11 mouse cellular contexts compared by ENCODE assay signal in the genomic region with DNA sequence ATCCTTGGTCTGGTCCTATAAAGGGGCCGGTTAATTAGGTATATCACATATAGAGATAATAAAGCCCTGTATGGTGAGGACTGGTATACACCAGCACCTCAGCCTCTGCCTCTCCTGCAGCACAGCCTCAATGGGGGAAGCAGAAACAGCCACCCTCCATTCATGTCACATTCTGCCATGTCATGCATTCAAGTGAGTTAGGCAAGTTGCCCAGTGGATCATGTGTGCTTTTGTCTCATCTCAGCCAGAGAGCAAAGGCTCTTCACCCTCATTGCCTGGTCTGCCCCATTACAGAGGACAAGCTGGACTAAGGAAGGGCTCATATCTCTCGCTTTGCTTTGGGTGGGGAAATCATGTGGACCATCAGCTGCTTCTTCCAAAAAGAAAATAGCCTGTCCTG.
DNase-seq lines count a peak whose midpoint lies in the region; ATAC-seq and TF ChIP-seq lines count a peak whose summit lies in the region.
"Had no signal": no experiment of that assay in that cellular context is flagged by ENCODE, and none has a peak within 500 bp of the region (broad histone marks: within the 10 kb centered on the region; RNA-seq: fewer than 3 reads in every experiment).

No protein-coding gene starts in this region.

- no peaks in the 10 kb centered on the region for H3K4me1 ChIP-seq in hindbrain, postnatal 0 days (ENCODE audit: insufficient read depth, low read length)
- no peaks in the 10 kb centered on the region for H3K4me1 ChIP-seq in hindbrain, embryonic 11.5 days (replicated peaks; ENCODE audit: control insufficient read depth, insufficient read depth, low read length)
- H3K4me1 ChIP-seq in midbrain, postnatal 0 days (ENCODE audit: insufficient read depth, low read length) = no peaks in the 10 kb centered on the region
- H3K4me1 ChIP-seq in midbrain, embryonic 11.5 days (ENCODE audit: control insufficient read depth, insufficient read depth, low read length) = peaks cover 6% of the 10 kb centered on the region
- H3K4me1 ChIP-seq in heart, embryonic 16.5 days (ENCODE audit: control insufficient read depth, insufficient read depth, low read length) = peaks cover 14% of the 10 kb centered on the region
- H3K4me1 ChIP-seq: embryonic facial prominence, embryonic 15.5 days had no signal

- no peak overlapping the region for H3K4me2 ChIP-seq in hindbrain, postnatal 0 days (ENCODE audit: low read depth, low read length)
- H3K4me2 ChIP-seq in hindbrain, embryonic 11.5 days (replicated peaks; ENCODE audit: low read depth, low read length) = no peak overlapping the region
- H3K4me2 ChIP-seq in midbrain, postnatal 0 days (ENCODE audit: low read depth, low read length, poor library complexity, severe bottlenecking) = no peak overlapping the region
- H3K4me2 ChIP-seq in midbrain, embryonic 11.5 days = no peak overlapping the region
- H3K4me2 ChIP-seq in heart, embryonic 16.5 days (ENCODE audit: low read depth, low read length) = no peak overlapping the region
- H3K4me2 ChIP-seq: embryonic facial prominence, embryonic 15.5 days had no signal

- no peaks in the 10 kb centered on the region for H3K36me3 ChIP-seq in hindbrain, postnatal 0 days (ENCODE audit: insufficient read depth, low read length)
- no peaks in the 10 kb centered on the region for H3K36me3 ChIP-seq in hindbrain, embryonic 11.5 days (ENCODE audit: control insufficient read depth, insufficient read depth, low read length)
- no peaks in the 10 kb centered on the region for H3K36me3 ChIP-seq in midbrain, postnatal 0 days (ENCODE audit: insufficient read depth, low read length)
- H3K36me3 ChIP-seq in midbrain, embryonic 11.5 days (ENCODE audit: control insufficient read depth, insufficient read depth, low read length) = no peaks in the 10 kb centered on the region
- H3K36me3 ChIP-seq in heart, embryonic 16.5 days (ENCODE audit: control insufficient read depth, insufficient read depth) = no peaks in the 10 kb centered on the region
- H3K36me3 ChIP-seq: embryonic facial prominence, embryonic 15.5 days had no signal

- DNase-seq in hindbrain, postnatal 0 days (ENCODE audit: low spot score) = peak; percentile 76
- DNase-seq in hindbrain, embryonic 11.5 days (ENCODE audit: low spot score) = no peak
- peak; percentile 67 for DNase-seq in midbrain, postnatal 0 days (ENCODE audit: low spot score)
- DNase-seq in midbrain, embryonic 11.5 days (ENCODE audit: low spot score, missing footprints) = no peak
- DNase-seq in urinary bladder, postnatal 36 days (ENCODE audit: low spot score in 2 of 2) = no peak
- no peak for DNase-seq in urinary bladder, postnatal 10 days (ENCODE audit: low spot score)
- DNase-seq: cerebellum, postnatal 14 days; gastrocnemius, adult 2 months had no signal

- H3K9ac ChIP-seq in hindbrain, postnatal 0 days (replicated peaks; ENCODE audit: low read length) = no peak overlapping the region
- no peak overlapping the region for H3K9ac ChIP-seq in hindbrain, embryonic 11.5 days (ENCODE audit: low read depth, low read length)
- H3K9ac ChIP-seq in midbrain, postnatal 0 days (replicated peaks; ENCODE audit: low read length, poor library complexity, severe bottlenecking) = no peak overlapping the region
- no peak overlapping the region for H3K9ac ChIP-seq in midbrain, embryonic 11.5 days (ENCODE audit: low read length)
- H3K9ac ChIP-seq in heart, embryonic 16.5 days (ENCODE audit: low read length) = no peak overlapping the region
- H3K9ac ChIP-seq: embryonic facial prominence, embryonic 15.5 days had no signal

- no peaks in the 10 kb centered on the region for H3K27me3 ChIP-seq in hindbrain, postnatal 0 days (ENCODE audit: insufficient read depth, low read length)
- H3K27me3 ChIP-seq in hindbrain, embryonic 11.5 days (ENCODE audit: control insufficient read depth, insufficient read depth, low read length) = no peaks in the 10 kb centered on the region
- H3K27me3 ChIP-seq in midbrain, postnatal 0 days (ENCODE audit: insufficient read depth, low read length) = no peaks in the 10 kb centered on the region
- no peaks in the 10 kb centered on the region for H3K27me3 ChIP-seq in midbrain, embryonic 11.5 days (ENCODE audit: control insufficient read depth, insufficient read depth, low read length)
- no peaks in the 10 kb centered on the region for H3K27me3 ChIP-seq in heart, embryonic 16.5 days (ENCODE audit: control insufficient read depth, insufficient read depth, low read length)
- H3K27me3 ChIP-seq: embryonic facial prominence, embryonic 15.5 days had no signal

- no peak for TF ChIP-seq CTCF in hindbrain, postnatal 0 days (IDR thresholded peaks at IDR 0.05; ENCODE audit: low read depth)
- no peak for TF ChIP-seq CTCF in midbrain, postnatal 0 days (IDR thresholded peaks at IDR 0.05)

- H3K4me3 ChIP-seq in hindbrain, postnatal 0 days (ENCODE audit: low read length) = no peak overlapping the region
- no peak overlapping the region for H3K4me3 ChIP-seq in hindbrain, embryonic 11.5 days (ENCODE audit: low read depth, low read length)
- no peak overlapping the region for H3K4me3 ChIP-seq in midbrain, postnatal 0 days (ENCODE audit: low read depth, low read length)
- no peak overlapping the region for H3K4me3 ChIP-seq in midbrain, embryonic 11.5 days (ENCODE audit: low read depth, low read length)
- no peak overlapping the region for H3K4me3 ChIP-seq in heart, embryonic 16.5 days (ENCODE audit: low read length)
- H3K4me3 ChIP-seq: embryonic facial prominence, embryonic 15.5 days; gastrocnemius, adult 2 months; megakaryocyte, embryonic 14.5 days had no signal

- ATAC-seq in hindbrain, postnatal 0 days = peak; percentile 38; the same call in 1 of the 2 replicates
- ATAC-seq in hindbrain, embryonic 11.5 days (ENCODE audit: low FRiP score) = no peak
- ATAC-seq in midbrain, postnatal 0 days (ENCODE audit: low FRiP score) = no peak
- ATAC-seq in midbrain, embryonic 11.5 days (ENCODE audit: low FRiP score) = no peak
- peak; percentile 45; the same call in 1 of the 2 replicates for ATAC-seq in heart, embryonic 16.5 days (replicated peaks; ENCODE audit: extremely low read depth, insufficient read depth, low FRiP score)

- no peak overlapping the region for H3K27ac ChIP-seq in hindbrain, postnatal 0 days
- H3K27ac ChIP-seq in hindbrain, embryonic 11.5 days (ENCODE audit: low read depth, low read length) = no peak overlapping the region
- no peak overlapping the region for H3K27ac ChIP-seq in midbrain, postnatal 0 days (ENCODE audit: low read depth, low read length)
- H3K27ac ChIP-seq in midbrain, embryonic 11.5 days (ENCODE audit: low read depth, low read length) = no peak overlapping the region
- no peak overlapping the region for H3K27ac ChIP-seq in heart, embryonic 16.5 days (ENCODE audit: low read length)
- H3K27ac ChIP-seq: embryonic facial prominence, embryonic 15.5 days; gastrocnemius, adult 2 months had no signal

- no peaks in the 10 kb centered on the region for H3K9me3 ChIP-seq in hindbrain, postnatal 0 days (ENCODE audit: low read length)
- no peaks in the 10 kb centered on the region for H3K9me3 ChIP-seq in hindbrain, embryonic 11.5 days (ENCODE audit: control insufficient read depth, low read length)
- H3K9me3 ChIP-seq in midbrain, postnatal 0 days (ENCODE audit: low read length) = no peaks in the 10 kb centered on the region
- no peaks in the 10 kb centered on the region for H3K9me3 ChIP-seq in midbrain, embryonic 11.5 days (ENCODE audit: control insufficient read depth, low read length)
- no peaks in the 10 kb centered on the region for H3K9me3 ChIP-seq in heart, embryonic 16.5 days (replicated peaks; ENCODE audit: control insufficient read depth, low read length)
- H3K9me3 ChIP-seq: embryonic facial prominence, embryonic 15.5 days had no signal

- 67% methylated on average over 2 of the region's 2 CpGs for WGBS in hindbrain, postnatal 0 days
- 95% methylated on average over 2 of the region's 2 CpGs for WGBS in hindbrain, embryonic 11.5 days
- WGBS in midbrain, postnatal 0 days = 81% methylated on average over 2 of the region's 2 CpGs
- WGBS in midbrain, embryonic 11.5 days = 85% methylated on average over 2 of the region's 2 CpGs
- WGBS in heart, embryonic 16.5 days = 56% methylated on average over 2 of the region's 2 CpGs

Comparison
In these comparisons a context has a peak if more than half of its experiments do, and no peak if none do; other contexts are left out.
1. ATAC-seq: peak in hindbrain, postnatal 0 days (single experiment) and heart, embryonic 16.5 days (single experiment); none in hindbrain, embryonic 11.5 days (single experiment), midbrain, postnatal 0 days (single experiment) and midbrain, embryonic 11.5 days (single experiment).
2. DNase-seq: peak in hindbrain, postnatal 0 days (single experiment) and midbrain, postnatal 0 days (single experiment); none in hindbrain, embryonic 11.5 days (single experiment), midbrain, embryonic 11.5 days (single experiment), urinary bladder, postnatal 36 days (0 of 2) and urinary bladder, postnatal 10 days (single experiment).